Mouse (Mus musculus): ENCODE data around the gene Rara.
"Not testable (repeated sequence)": the region's sequence is repeated elsewhere in the genome, so short reads cannot be mapped to it uniquely, and the experiment has no call there.

Gene Rara

GRCm38 (mm10) chr11:98919009-98919408, 8.6 kb upstream of the Rara start:
- in situ Hi-C loops (cut with MboI; ENCODE audit: low pct_unique_long_range_greater_than_20kb in 1 of 2, low sequenced_read_pairs in 2 of 2, unreplicated experiment in 1 of 2): loop anchor here (5.0 to 10.0 kb wide), 3 partner anchors 56 to 93 kb away; no protein-coding TSS in a partner anchor

GRCm38 (mm10) chr11:98921813-98922212, 5.8 kb upstream of the Rara start:
- in situ Hi-C loops (cut with MboI; ENCODE audit: low pct_unique_long_range_greater_than_20kb in 1 of 2, low sequenced_read_pairs in 2 of 2, unreplicated experiment in 1 of 2): not testable (repeated sequence)

- in situ Hi-C loops (cut with MboI; ENCODE audit: low pct_unique_long_range_greater_than_20kb in 1 of 2, low sequenced_read_pairs in 2 of 2, unreplicated experiment in 1 of 2): not testable (repeated sequence)
Measured at GRCm38 (mm10) chr11:98922307-98922706, 5.3 kb upstream of the Rara start.

GRCm38 (mm10) chr11:98922851-98923711, 4.5 kb upstream of the Rara start:
- in situ Hi-C loops (cut with MboI; ENCODE audit: low pct_unique_long_range_greater_than_20kb in 1 of 2, low sequenced_read_pairs in 2 of 2, unreplicated experiment in 1 of 2): not testable (repeated sequence)

- in situ Hi-C loops (cut with MboI; ENCODE audit: low pct_unique_long_range_greater_than_20kb in 1 of 2, low sequenced_read_pairs in 2 of 2, unreplicated experiment in 1 of 2): loop anchor here in 1 of 2 experiments (5.0 kb wide), 1 partner anchor 48 kb away; no protein-coding TSS in a partner anchor
Measured at GRCm38 (mm10) chr11:98924633-98925175, 2.9 kb upstream of the Rara start.

GRCm38 (mm10) chr11:98925265-98925721, 2.3 kb upstream of the Rara start:
- in situ Hi-C loops (cut with MboI; ENCODE audit: low pct_unique_long_range_greater_than_20kb in 1 of 2, low sequenced_read_pairs in 2 of 2, unreplicated experiment in 1 of 2): loop anchor here in 1 of 2 experiments (5.0 kb wide), 1 partner anchor 47 kb away; no protein-coding TSS in a partner anchor

- in situ Hi-C loops (cut with MboI; ENCODE audit: low pct_unique_long_range_greater_than_20kb in 1 of 2, low sequenced_read_pairs in 2 of 2, unreplicated experiment in 1 of 2): loop anchor here in 1 of 2 experiments (5.0 kb wide), 1 partner anchor 46 kb away; no protein-coding TSS in a partner anchor
Measured at GRCm38 (mm10) chr11:98925868-98926311, 1.7 kb upstream of the Rara start.

- in situ Hi-C loops (cut with MboI; ENCODE audit: low pct_unique_long_range_greater_than_20kb in 1 of 2, low sequenced_read_pairs in 2 of 2, unreplicated experiment in 1 of 2): loop anchor here in 1 of 2 experiments (5.0 kb wide), 1 partner anchor 46 kb away; no protein-coding TSS in a partner anchor
Measured at GRCm38 (mm10) chr11:98926553-98926952, 1.1 kb upstream of the Rara start.

- in situ Hi-C loops (cut with MboI; ENCODE audit: low pct_unique_long_range_greater_than_20kb in 1 of 2, low sequenced_read_pairs in 2 of 2, unreplicated experiment in 1 of 2): loop anchor here in 1 of 2 experiments (5.0 kb wide), 1 partner anchor 44 kb away; no protein-coding TSS in a partner anchor
Measured at GRCm38 (mm10) chr11:98928186-98928893, 722 bp downstream of the Rara start.

GRCm38 (mm10) chr11:98929503-98929902, 1.9 kb downstream of the Rara start:
- in situ Hi-C loops (cut with MboI; ENCODE audit: low pct_unique_long_range_greater_than_20kb in 1 of 2, low sequenced_read_pairs in 2 of 2, unreplicated experiment in 1 of 2): loop anchor here in 1 of 2 experiments (5.0 kb wide), 1 partner anchor 43 kb away; no protein-coding TSS in a partner anchor

GRCm38 (mm10) chr11:98930127-98930601, 2.5 kb downstream of the Rara start:
- in situ Hi-C loops (cut with MboI; ENCODE audit: low pct_unique_long_range_greater_than_20kb in 1 of 2, low sequenced_read_pairs in 2 of 2, unreplicated experiment in 1 of 2): no loop called here

GRCm38 (mm10) chr11:98930773-98931512, 3.3 kb downstream of the Rara start:
- in situ Hi-C loops (cut with MboI; ENCODE audit: low pct_unique_long_range_greater_than_20kb in 1 of 2, low sequenced_read_pairs in 2 of 2, unreplicated experiment in 1 of 2): no loop called here

GRCm38 (mm10) chr11:98931513-98932292, 4.1 kb downstream of the Rara start:
- in situ Hi-C loops (cut with MboI; ENCODE audit: low pct_unique_long_range_greater_than_20kb in 1 of 2, low sequenced_read_pairs in 2 of 2, unreplicated experiment in 1 of 2): no loop called here

GRCm38 (mm10) chr11:98932293-98933091, 4.9 kb downstream of the Rara start:
- in situ Hi-C loops (cut with MboI; ENCODE audit: low pct_unique_long_range_greater_than_20kb in 1 of 2, low sequenced_read_pairs in 2 of 2, unreplicated experiment in 1 of 2): no loop called here

GRCm38 (mm10) chr11:98933151-98933550, 5.5 kb downstream of the Rara start:
- in situ Hi-C loops (cut with MboI; ENCODE audit: low pct_unique_long_range_greater_than_20kb in 1 of 2, low sequenced_read_pairs in 2 of 2, unreplicated experiment in 1 of 2): no loop called here

- in situ Hi-C loops (cut with MboI; ENCODE audit: low pct_unique_long_range_greater_than_20kb in 1 of 2, low sequenced_read_pairs in 2 of 2, unreplicated experiment in 1 of 2): not testable (repeated sequence)
Measured at GRCm38 (mm10) chr11:98933847-98934246, 6.2 kb downstream of the Rara start.

Data from mouse embryonic stem cell (cell line).